Mouse (Mus musculus) testis, adult 2 months (tissue): ENCODE results near the gene Ntrk2.

ENCODE experiments used
- CTCF ChIP-seq: fragments of 200-500 bp; IDR thresholded peaks from 2 replicates; pipeline ENCODE4 v1.5.1; 2012; ENCODE audit warnings: low read depth, mild to moderate bottlenecking, inconsistent platforms, low read length, moderate library complexity; ENCODE audit not compliant: control insufficient read depth, insufficient read depth, insufficient replicate concordance
- POLR2A ChIP-seq: fragments of 200-500 bp; IDR thresholded peaks from 2 replicates; pipeline ENCODE4 v1.6.1; 2012; ENCODE audit warnings: low read depth, mild to moderate bottlenecking, inconsistent platforms, low read length, moderate library complexity; ENCODE audit not compliant: control insufficient read depth

- TF ChIP-seq CTCF (no peak), POLR2A (no peak)
Observed at GRCm38 (mm10) chr13:58924486-58924885, 118.1 kb downstream of the Ntrk2 start.
